Mouse (Mus musculus) T-cell, adult 2 months (primary cell): ENCODE data around the gene Nup133.

Experiments
- DNase-seq: peaks from one replicate; pipeline ENCODE4 v3.0.0; 2022; ENCODE audit warnings: low spot score

Nup133 gene

GRCm38 (mm10) chr8:123887163-123887562, 61.9 kb downstream of the Nup133 start:
- DNase-seq, result no peak

DNA sequence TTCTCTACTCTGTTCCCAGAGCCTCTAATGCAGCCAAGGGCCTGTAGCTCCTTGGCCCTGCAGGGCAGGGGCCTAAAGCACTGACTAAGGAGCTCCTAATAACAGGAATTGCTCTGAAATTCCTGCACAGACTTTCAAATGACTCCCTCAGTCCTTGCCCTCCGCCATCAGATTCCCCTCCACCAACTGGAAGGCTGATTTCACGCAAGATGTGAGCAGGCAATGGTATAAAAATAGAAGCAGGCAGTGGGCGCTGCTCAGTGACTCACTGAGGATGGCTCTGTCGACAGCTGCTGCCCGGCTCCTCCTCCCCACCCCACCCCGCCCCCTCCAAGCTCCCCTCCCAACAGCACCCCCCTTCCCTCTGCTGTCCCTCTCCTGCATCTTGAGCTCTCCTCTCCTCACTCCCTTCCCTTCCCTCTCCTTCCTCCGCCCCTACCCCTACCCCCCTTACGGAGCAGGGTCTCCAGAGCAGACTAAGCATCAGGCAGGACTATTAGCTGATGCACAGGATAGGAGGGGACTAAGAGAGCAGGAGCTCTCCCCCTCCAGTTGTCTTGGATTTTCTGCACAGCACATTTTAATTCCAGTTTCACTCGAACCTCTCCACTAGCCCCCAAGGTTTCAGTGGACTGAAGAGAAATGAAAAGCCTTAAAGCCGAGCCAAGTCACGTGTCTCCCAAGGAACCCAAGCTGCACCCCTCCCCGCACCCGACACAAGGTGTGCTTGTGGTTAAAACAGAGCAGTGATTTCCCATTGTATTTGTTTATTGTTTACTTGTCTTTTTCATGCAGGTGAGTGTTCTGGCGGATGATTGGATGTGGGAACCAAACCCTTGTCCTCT, 64.1 kb downstream of the Nup133 start:
- DNase-seq, result no peak

DNA sequence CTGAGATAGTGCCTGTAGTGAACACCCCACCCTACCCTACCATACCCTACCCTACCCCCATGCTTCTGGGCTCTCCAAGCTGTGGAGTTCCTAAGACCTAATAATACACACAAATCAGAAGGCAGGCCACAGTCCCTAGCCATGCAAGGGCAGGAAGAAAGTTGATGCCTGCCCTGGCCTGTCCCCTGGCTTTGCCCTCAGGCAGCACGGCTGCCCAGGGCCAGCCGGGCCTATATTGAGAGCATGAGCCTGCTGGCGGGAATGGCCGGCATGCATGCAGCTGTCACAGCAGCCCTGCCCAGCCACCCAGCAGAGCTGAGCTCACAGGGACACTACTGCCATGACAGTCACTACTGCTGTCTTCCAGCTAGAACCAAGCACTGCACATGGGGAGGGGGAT, 66.0 kb downstream of the Nup133 start:
- no peak for DNase-seq

DNA sequence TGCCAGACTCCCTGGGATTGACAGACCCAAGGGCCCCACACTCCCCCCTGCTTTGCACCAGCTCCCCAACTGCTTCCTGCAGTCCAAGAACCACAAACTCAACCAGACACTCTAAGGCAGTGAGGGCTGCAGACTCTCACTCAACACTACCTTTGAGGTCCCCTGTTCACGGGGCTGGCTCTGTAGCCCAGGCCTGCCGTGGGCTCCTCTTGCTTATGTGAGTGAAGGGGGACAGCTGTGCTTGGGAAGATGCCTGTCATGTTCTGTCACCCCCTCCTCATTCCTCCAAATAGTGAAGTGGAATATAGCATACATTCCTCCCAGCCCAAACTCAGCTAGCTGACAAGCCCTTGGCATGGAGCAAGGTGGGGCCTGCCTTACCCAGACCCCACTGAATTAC, 66.7 kb downstream of the Nup133 start:
- DNase-seq, result no peak

- no peak for DNase-seq
Measured at GRCm38 (mm10) chr8:123880821-123881350, 68.2 kb downstream of the Nup133 start.

DNA sequence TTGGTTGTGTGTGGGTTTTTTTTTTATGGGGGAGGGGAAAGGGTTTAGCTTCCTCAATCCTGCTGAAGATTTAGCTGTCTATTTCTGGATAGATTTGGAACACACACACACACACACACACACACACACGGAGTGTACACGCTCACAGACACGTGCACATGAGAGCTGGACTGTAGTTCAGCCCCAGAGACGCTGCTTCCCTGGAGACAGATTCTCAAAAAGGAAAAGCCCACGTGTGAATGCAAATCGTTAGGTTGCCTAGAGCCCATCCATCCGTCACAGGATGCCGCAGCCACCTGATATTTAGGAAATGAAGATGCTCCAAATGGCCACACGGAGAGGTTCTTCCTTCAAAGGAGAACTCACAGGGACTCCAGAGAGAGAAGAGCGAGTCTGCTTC, 68.8 kb downstream of the Nup133 start:
- no peak for DNase-seq

DNA sequence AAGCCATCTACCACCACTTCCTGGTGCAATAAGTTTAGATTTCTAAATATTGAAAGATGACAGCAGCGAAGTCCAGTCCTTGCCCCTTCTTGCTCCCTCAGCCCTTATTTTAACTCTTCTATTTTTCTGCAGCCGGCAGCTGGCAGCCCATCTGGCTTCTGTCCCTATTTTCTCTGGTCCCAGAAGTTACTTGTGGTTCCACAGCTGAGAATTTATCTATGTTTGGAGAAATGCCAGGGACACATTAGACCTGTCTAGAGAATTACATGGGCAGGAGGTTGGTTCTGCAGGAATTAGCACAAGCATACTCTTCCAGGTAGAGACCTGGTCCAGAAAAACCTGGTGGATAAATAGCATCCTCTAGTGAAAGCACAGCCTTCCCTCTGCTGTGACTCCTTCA, 71.2 kb downstream of the Nup133 start:
- no peak for DNase-seq

DNA sequence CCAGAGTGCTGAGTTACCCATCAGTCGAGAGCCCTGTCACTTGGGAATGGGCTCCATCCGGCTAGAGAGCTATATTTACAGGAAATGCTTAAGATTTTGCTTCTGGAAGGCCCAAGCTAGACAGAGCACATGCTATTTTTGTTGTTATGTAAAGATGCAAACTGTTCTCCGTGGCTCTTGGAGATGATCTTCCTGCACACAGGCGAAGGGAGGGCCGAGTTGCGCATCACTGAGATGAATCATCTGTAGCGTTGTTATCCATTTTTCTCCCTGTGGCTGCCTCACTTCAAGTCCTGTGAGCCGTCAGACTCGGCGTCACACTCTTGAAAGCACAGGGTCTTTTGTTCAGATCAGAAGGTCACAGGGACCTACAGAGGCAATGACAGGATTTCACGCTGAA, 74.7 kb downstream of the Nup133 start:
- no peak for DNase-seq

GRCm38 (mm10) chr8:123873364-123873763, 75.7 kb downstream of the Nup133 start:
- no peak for DNase-seq

- DNase-seq, result no peak
Measured at GRCm38 (mm10) chr8:123872048-123872447, 77.0 kb downstream of the Nup133 start.

DNA sequence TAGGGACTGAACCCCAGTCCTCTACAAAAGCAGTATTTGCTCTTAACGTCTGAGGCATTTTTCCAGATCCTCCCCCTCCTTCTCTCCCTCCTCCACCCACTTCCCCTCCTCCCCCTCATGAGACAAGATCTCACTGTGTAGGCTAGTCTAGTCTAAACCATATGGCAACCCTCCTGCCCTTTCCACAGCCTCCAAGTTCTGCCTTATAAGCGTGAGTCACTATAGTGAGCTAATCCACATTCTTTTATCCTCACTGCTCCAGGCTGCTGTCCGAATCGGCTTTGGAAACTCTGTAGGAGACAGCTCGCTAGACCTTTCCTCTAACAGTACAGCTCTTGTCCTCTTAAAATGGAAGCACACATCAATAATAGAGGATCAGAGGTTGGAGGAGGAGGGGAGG, 82.1 kb downstream of the Nup133 start:
- DNase-seq, result no peak

DNA sequence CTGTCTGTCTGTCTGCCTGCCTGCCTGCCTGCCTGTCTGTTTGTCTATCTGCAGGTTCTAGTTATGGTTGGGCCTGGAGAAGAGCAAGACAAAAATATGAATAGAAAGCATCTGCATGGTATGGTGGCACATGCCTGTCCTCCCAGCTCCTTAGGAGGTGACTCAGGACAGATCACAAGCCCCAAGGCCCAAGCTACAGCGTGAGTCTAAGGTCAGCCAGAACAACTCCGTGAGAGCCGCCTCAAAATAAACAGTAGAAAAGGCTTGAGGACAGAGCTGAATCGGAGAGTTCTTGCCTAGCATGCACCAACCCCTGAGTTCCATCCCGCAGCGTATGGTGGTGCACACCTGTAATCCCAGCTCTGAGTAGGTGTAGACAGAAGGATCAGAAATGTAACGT, 83.3 kb downstream of the Nup133 start:
- no peak for DNase-seq

DNA sequence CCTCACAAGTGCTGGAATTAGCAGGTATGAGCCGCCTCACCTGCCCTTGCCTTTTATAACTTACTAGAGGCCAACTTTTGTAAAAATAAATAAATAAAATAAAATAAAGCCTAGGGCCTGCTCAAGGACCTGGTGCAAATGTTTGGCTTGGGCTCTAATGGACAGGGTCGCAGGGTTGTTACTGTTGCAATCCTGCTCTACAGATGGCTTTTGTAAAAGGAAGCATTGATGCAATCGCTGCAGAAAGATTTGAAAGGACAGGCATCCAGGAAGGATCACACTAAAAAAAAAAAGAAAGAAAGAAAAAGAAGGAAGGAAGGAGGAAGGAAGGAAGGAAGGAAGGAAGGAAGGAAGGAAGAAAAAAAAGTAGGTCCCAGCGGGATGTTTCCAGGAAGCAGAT, 88.7 kb downstream of the Nup133 start:
- no peak for DNase-seq

DNA sequence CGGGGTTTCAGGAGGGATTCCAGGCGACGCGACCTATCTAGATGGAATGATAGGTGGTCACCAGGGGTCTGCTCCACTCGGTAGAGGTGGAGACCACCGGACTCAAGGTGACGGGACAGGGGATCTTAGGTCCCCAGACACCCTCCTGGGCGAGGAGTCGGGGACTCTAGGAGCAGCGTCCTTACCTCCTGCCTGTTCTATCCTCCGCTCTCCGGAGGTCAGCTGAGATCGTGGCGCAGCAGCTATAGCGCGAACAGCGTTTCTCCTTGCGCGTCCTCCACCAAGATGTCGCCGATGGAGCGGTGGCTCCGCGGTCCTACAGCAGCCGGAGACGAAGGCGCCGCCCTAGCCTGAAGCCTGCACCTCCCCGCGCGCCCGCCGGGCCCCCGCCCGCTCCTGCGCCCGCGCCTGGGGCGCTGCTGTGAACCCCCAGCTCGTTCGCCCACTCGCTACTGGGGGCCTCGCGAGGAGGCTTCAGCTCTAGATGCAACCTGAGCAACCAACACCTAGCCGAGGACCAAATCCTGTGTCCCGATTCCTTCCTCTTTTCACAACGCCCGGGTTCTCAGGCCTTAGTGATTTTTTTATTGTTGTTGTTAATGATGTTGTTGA, 89.3 kb downstream of the Nup133 start, which contains the start of gene Ccsap:
Ccsap (minus strand) TSS at position 562 of the 612 bp plus-strand sequence.
- peak; percentile 71 for DNase-seq

DNA sequence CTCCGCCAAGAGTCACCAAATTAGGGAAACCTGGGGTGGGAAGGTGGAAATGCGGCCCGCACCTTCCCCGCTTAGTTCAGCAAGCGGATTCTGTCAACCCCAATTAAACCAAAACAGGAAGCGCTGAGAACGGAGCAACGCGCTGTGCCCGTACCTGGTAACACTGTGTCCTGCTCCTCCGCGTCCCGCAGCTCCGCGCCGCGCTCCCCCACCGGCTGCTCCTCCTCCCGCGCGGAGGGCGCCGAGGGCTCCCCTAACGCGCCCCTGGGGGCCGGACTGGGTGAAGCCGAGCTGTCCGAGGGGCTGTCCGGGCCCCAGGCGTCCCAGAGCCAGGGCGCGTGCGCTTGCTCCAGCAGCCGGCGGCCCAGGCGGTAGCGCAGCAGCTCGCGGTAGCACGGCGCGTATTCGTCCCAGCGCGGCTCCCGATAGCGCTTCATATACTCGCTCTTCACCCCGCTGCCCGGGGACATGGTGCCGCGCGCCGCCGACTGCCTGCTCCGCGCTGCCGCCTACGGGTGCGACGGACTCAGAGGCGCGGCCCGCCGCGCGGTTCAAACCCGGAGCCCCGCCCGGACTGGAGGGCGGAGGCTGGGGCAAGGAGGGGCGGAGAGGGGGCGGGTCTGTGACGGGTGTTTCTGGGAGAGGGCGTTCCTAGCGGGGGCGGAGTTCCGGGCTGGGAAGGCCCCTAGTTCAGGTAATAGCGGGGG, 90.0 kb downstream of the Nup133 start:
- peak; percentile 91 for DNase-seq

DNA sequence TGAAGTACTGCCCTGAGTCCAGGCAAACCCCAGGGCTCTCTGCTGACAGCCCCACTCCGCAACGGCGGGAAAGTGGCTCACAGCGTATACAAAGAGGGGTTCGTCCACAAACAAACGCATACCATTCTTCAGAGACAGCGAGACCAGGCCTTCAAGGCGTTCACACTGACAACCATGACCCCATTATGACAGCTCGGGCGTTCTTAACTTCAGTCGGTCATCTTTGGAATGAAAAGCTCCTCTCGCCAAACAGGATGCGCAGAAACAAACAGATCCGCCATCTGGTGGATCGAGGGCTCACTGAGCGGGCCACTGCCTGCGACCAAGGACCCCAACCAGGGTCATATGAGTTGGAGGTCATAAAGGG, 90.5 kb downstream of the Nup133 start:
- DNase-seq, result no peak

- DNase-seq, result no peak
Measured at GRCm38 (mm10) chr8:123857361-123857760, 91.7 kb downstream of the Nup133 start.

DNA sequence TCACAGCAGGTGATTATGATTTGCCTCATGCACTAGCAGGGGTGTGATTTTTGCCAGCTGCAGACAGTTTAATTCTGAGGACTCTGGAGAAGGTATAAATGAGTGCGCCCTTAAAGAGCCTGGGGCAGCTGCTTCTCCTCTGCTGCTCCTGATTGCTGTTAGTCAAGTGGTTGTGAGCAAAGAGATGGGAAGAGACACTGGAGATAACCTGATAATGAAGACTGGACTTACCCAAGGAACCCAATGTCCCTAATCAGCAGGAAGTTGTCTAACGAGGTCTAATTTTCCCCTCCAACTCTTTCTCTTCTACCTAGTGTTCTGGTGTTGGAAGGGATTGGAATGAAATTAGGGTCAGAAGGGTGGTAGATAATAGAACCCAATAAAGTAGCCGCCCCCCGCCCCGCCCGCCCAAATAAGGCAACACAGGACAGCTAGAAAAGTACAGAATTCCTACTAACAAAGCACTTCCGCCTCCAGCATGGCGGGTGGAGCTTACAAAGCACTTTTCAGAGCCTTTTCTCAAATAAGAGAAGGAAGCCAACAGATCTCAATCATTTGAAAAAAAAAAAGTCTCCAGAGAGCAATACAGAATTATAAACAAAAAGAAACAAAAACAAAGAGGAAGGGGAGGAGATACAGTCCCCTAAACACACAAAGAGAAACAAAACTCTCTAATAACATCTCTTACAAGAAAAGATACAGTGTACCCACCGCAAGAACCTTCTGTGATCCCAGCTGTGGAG, 94.2 kb downstream of the Nup133 start:
- DNase-seq, result no peak

DNA sequence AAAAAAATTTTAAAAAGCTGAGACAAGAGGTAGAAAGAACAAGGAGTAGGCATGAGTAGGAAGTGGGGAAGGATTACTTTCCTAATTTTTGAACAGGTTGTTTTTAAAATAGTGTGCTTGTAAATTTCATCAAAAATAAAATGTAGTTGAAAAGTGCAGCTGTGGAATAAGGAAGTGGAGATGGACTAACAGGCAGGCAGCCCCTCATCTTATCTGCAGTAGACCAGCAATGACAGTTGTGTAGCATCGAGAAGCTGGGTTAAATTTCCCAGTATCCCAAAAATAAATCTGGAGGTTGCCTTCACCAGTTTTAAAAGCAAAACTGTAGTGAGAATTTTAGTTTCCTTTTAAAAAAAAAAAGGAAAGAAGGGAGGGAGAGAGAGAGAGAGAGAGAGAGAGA, 94.8 kb downstream of the Nup133 start:
- no peak for DNase-seq

- no peak for DNase-seq
Measured at GRCm38 (mm10) chr8:123851590-123851989, 97.5 kb downstream of the Nup133 start.

DNA sequence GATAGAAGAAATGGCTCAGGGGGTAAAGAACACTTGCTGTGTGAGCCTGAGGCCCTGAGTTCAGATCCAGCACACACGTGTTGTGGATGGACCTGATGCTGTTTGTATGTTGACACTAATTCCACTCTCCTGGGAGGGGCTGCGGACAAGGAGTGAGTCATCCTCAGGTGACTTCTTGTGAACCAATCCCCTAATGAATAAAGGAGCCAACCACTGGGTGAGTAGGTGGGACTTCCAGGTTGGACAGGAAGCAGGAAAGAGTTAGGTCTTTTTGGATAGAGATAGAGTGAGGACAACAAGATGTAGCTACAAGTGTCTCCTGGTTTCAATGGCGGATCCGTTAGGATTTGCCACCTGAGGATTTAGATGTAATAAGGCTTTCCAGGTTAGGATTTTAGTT, 99.7 kb downstream of the Nup133 start:
- DNase-seq, result no peak

DNA sequence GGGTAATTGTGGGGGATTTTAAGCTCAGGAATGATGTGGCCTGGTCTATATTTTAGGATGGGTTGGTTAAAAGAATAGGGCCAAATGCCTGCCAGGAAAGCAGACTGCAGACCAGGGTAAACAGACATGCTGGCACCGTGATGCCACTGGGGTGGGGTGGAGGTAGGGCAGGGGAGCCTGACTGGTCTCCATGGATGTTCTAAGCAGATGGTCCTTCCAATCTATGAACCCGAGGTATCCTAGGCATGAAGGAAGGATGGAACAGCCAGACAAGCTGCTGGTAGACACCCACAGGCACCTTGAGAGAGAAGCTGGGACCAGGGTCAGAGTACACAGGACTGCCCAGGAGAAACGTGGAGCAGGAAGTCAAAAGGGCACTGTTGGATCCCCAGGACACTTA, 101.5 kb downstream of the Nup133 start:
- DNase-seq, result no peak
